Mouse (Mus musculus) midbrain, embryonic 16.5 days (tissue): ENCODE data around the gene Mcub. TPM values are rescaled to one million over a fixed set of nuclear protein-coding genes. Genes with fewer than 3 reads are reported as not detected.

Experiments used
- ATAC-seq: fragments of 200-750 bp; cut with Nextera tagmentation; 2 replicates; pipeline ENCODE4 v1.8.0; 2017; ENCODE audit warnings: moderate TSS enrichment
- H3K27ac ChIP-seq: fragments of 300-500 bp; sonication (generic); 2 replicates; pipeline ENCODE4 v1.5.1; 2014; ENCODE audit warnings: mild to moderate bottlenecking, low read length, mixed read lengths
- H3K27me3 ChIP-seq: fragments of 300-500 bp; sonication (generic); 2 replicates; pipeline ENCODE4 v1.6.1; 2014; ENCODE audit warnings: low read depth, low read length, mixed read lengths; ENCODE audit not compliant: control insufficient read depth, insufficient read depth
- H3K36me3 ChIP-seq: fragments of 300-500 bp; sonication (generic); 2 replicates; pipeline ENCODE4 v1.6.1; 2014; ENCODE audit warnings: mild to moderate bottlenecking, low read length, moderate library complexity, mixed read lengths; ENCODE audit not compliant: control insufficient read depth, insufficient read depth
- H3K4me1 ChIP-seq: fragments of 300-500 bp; sonication (generic); 2 replicates; pipeline ENCODE4 v1.6.1; 2014; ENCODE audit warnings: mild to moderate bottlenecking, low read length, mixed read lengths; ENCODE audit not compliant: control insufficient read depth, insufficient read depth
- H3K4me2 ChIP-seq: fragments of 300-500 bp; sonication (generic); 2 replicates; pipeline ENCODE4 v1.6.1; 2014; ENCODE audit warnings: mild to moderate bottlenecking, low read length, mixed read lengths
- H3K4me3 ChIP-seq: fragments of 300-500 bp; sonication (generic); 2 replicates; pipeline ENCODE4 v1.5.1; 2014; ENCODE audit warnings: low read depth, mild to moderate bottlenecking, low read length, moderate library complexity, mixed read lengths
- H3K9ac ChIP-seq: fragments of 300-500 bp; sonication (generic); 2 replicates; pipeline ENCODE4 v1.6.1; 2014; ENCODE audit warnings: low read depth, low read length, mixed read lengths
- H3K9me3 ChIP-seq: fragments of 300-500 bp; sonication (generic); replicated peaks from 2 replicates; pipeline ENCODE4 v1.6.1; 2014; ENCODE audit warnings: mild to moderate bottlenecking, low read length, mixed read lengths; ENCODE audit not compliant: control insufficient read depth, poor library complexity, severe bottlenecking
- WGBS: fragments of 180-500 bp; shearing (Covaris S2); extraction: QIAGEN DNeasy Blood & Tissue Kit; methylation state at CpG from one replicate; pipeline ENCODE4 v1.1.7; 2014; 5-methylcytosine and 5-hydroxymethylcytosine counted together
- polyA plus RNA-seq: library from polyadenylated mRNA; unstranded; fragments of >200 nt; fragmentation: Nextera tagmentation; extraction: Ambion mirVana; gene quantifications from 2 replicates; pipeline ENCODE4 v1.2.1, GENCODE M21; 2015

The Mcub gene
- polyA plus RNA-seq, 1 experiment from 2014 or later: 4.6 TPM

GRCm38 (mm10) chr3:129917424-129917823, 52.6 kb downstream of the Mcub start:
- no peak overlapping the region for H3K27ac ChIP-seq
- 81% methylated on average over 3 of the region's 3 CpGs for WGBS
- ATAC-seq: no peak

GRCm38 (mm10) chr3:129913241-129913640, 56.8 kb downstream of the Mcub start:
- ATAC-seq: no peak
- H3K4me1 ChIP-seq: no peaks in the 10 kb centered on the region
- WGBS: 93% methylated on average over 13 of the region's 13 CpGs

More at GRCm38 (mm10) chr3:129917424-129917823, 52.6 kb downstream of the Mcub start:
- Histone ChIP-seq H3K36me3 (no peaks in the 10 kb centered on the region), H3K27me3 (no peaks in the 10 kb centered on the region), H3K9me3 (no peaks in the 10 kb centered on the region), H3K4me1 (no peaks in the 10 kb centered on the region), H3K4me2 (no peak overlapping the region), H3K4me3 (no peak overlapping the region), H3K9ac (no peak overlapping the region)

GRCm38 (mm10) chr3:129912025-129912424, 58.0 kb downstream of the Mcub start:
- H3K4me3 ChIP-seq: no peak overlapping the region
- WGBS: 95% methylated on average over 14 of the region's 14 CpGs
- H3K36me3 ChIP-seq: no peaks in the 10 kb centered on the region
- H3K27ac ChIP-seq: no peak overlapping the region
- no peaks in the 10 kb centered on the region for H3K4me1 ChIP-seq
- no peaks in the 10 kb centered on the region for H3K9me3 ChIP-seq
- no peak overlapping the region for H3K4me2 ChIP-seq
- H3K27me3 ChIP-seq: no peaks in the 10 kb centered on the region
- ATAC-seq: no peak
- no peak overlapping the region for H3K9ac ChIP-seq

More at GRCm38 (mm10) chr3:129913241-129913640, 56.8 kb downstream of the Mcub start:
- Histone ChIP-seq H3K4me3 (no peak overlapping the region), H3K4me2 (no peak overlapping the region), H3K9me3 (no peaks in the 10 kb centered on the region), H3K27ac (no peak overlapping the region), H3K27me3 (no peaks in the 10 kb centered on the region), H3K36me3 (no peaks in the 10 kb centered on the region), H3K9ac (no peak overlapping the region)

GRCm38 (mm10) chr3:129904381-129905132, 65.4 kb downstream of the Mcub start:
- Histone ChIP-seq H3K9ac (no peak overlapping the region), H3K4me1 (peaks cover 6% of the 10 kb centered on the region), H3K4me2 (no peak overlapping the region), H3K4me3 (no peak overlapping the region), H3K36me3 (no peaks in the 10 kb centered on the region), H3K9me3 (no peaks in the 10 kb centered on the region), H3K27me3 (no peaks in the 10 kb centered on the region), H3K27ac (no peak overlapping the region)
- WGBS: 91% methylated on average over 7 of the region's 7 CpGs
- ATAC-seq: no peak

- no peak overlapping the region for H3K4me3 ChIP-seq
- ATAC-seq: no peak
- H3K4me1 ChIP-seq: peaks cover 6% of the 10 kb centered on the region
- WGBS: 93% methylated on average over 8 of the region's 8 CpGs
- H3K27me3 ChIP-seq: no peaks in the 10 kb centered on the region
- no peak overlapping the region for H3K9ac ChIP-seq
- H3K9me3 ChIP-seq: no peaks in the 10 kb centered on the region
- no peak overlapping the region for H3K4me2 ChIP-seq
- H3K36me3 ChIP-seq: no peaks in the 10 kb centered on the region
- H3K27ac ChIP-seq: no peak overlapping the region
Observed at GRCm38 (mm10) chr3:129903866-129904265, 66.1 kb downstream of the Mcub start.

GRCm38 (mm10) chr3:129903369-129903768, 66.6 kb downstream of the Mcub start:
- H3K9me3 ChIP-seq: no peaks in the 10 kb centered on the region
- no peaks in the 10 kb centered on the region for H3K27me3 ChIP-seq
- peaks cover 6% of the 10 kb centered on the region for H3K4me1 ChIP-seq
- 99% methylated on average over 3 of the region's 3 CpGs for WGBS
- no peak overlapping the region for H3K27ac ChIP-seq
- no peak overlapping the region for H3K4me3 ChIP-seq
- no peak for ATAC-seq
- no peak overlapping the region for H3K9ac ChIP-seq
- no peak overlapping the region for H3K4me2 ChIP-seq
- no peaks in the 10 kb centered on the region for H3K36me3 ChIP-seq

- under 1% methylated on average over 34 of the region's 34 CpGs for WGBS
- peak within 1 kb of the TSS; percentile 49 for H3K4me3 ChIP-seq
- H3K9ac ChIP-seq: peak within 1 kb of the TSS; percentile 65
- H3K4me2 ChIP-seq: peak within 1 kb of the TSS; percentile 78
- peak; percentile 95 for ATAC-seq
- H3K4me1 ChIP-seq: peaks cover 6% of the 10 kb centered on the region
- H3K9me3 ChIP-seq: no peaks in the 10 kb centered on the region
- H3K36me3 ChIP-seq: no peaks in the 10 kb centered on the region
- no peak within 1 kb of the TSS; the same call in 1 of the 2 replicates for H3K27ac ChIP-seq
- H3K27me3 ChIP-seq: no peaks in the 10 kb centered on the region
Observed at GRCm38 (mm10) chr3:129901271-129901809, 68.7 kb downstream of the Mcub start, which contains the start of gene Casp6. TSS of gene Casp6 (plus strand) at chr3:129901425.

- H3K27me3 ChIP-seq: no peaks in the 10 kb centered on the region
- no peak overlapping the region for H3K9ac ChIP-seq
- H3K4me1 ChIP-seq: peaks cover 6% of the 10 kb centered on the region
- H3K4me3 ChIP-seq: no peak overlapping the region
- H3K36me3 ChIP-seq: no peaks in the 10 kb centered on the region; the same call in 1 of the 2 replicates
- H3K27ac ChIP-seq: no peak overlapping the region
- no peaks in the 10 kb centered on the region for H3K9me3 ChIP-seq
- 66% methylated on average over 4 of the region's 4 CpGs for WGBS
- ATAC-seq: no peak
- no peak overlapping the region for H3K4me2 ChIP-seq
Observed at GRCm38 (mm10) chr3:129898886-129899285, 71.1 kb downstream of the Mcub start.

GRCm38 (mm10) chr3:129896591-129896990, 73.4 kb downstream of the Mcub start:
- 91% methylated on average over 6 of the region's 6 CpGs for WGBS
- no peaks in the 10 kb centered on the region for H3K9me3 ChIP-seq
- no peak overlapping the region for H3K4me3 ChIP-seq
- H3K36me3 ChIP-seq: peaks cover 11% of the 10 kb centered on the region
- H3K4me1 ChIP-seq: peaks cover under 1% of the 10 kb centered on the region
- no peak overlapping the region for H3K9ac ChIP-seq
- no peak overlapping the region for H3K4me2 ChIP-seq
- no peak for ATAC-seq
- H3K27ac ChIP-seq: no peak overlapping the region
- H3K27me3 ChIP-seq: no peaks in the 10 kb centered on the region
